Mouse (Mus musculus) adrenal gland, adult 8-10 months (tissue): ENCODE measurements around the gene Tmem106b. TPM values are rescaled to one million over a fixed set of nuclear protein-coding genes. Genes with fewer than 3 reads are reported as not detected.

Experiments used
- total RNA-seq, 4 experiments: library from RNA; stranded (reverse); gene quantifications; 2 replicates each; pipeline ENCODE4 v1.2.4; 2022

Tmem106b gene
- total RNA-seq, 4 experiments from 2014 or later: 98.9 to 148 (median 129) TPM

Other genes with a start within 250 kb of the Tmem106b start
- gene Vwde, start 155.2 kb downstream of the Tmem106b start, total RNA-seq: not detected